Mouse (Mus musculus) hindbrain, embryonic 16.5 days (tissue): ENCODE results near the gene Pex11a. TPM values are rescaled to one million over a fixed set of nuclear protein-coding genes. Genes with fewer than 3 reads are reported as not detected.

Source experiments
- ATAC-seq: fragments of 200-750 bp; cut with Nextera tagmentation; 2 replicates; pipeline ENCODE4 v1.8.0; 2017; ENCODE audit warnings: moderate TSS enrichment, moderate library complexity
- H3K27ac ChIP-seq: fragments of 300-500 bp; sonication (generic); 2 replicates; pipeline ENCODE4 v1.5.1; 2014; ENCODE audit warnings: low read depth, mild to moderate bottlenecking, control low read depth, low read length, moderate library complexity
- H3K27me3 ChIP-seq: fragments of 300-500 bp; sonication (generic); replicated peaks from 2 replicates; pipeline ENCODE4 v1.6.1; 2014; ENCODE audit warnings: low read length; ENCODE audit not compliant: control insufficient read depth, insufficient read depth
- H3K36me3 ChIP-seq: fragments of 300-500 bp; sonication (generic); 2 replicates; pipeline ENCODE4 v1.6.1; 2014; ENCODE audit warnings: mild to moderate bottlenecking, low read length, moderate library complexity, mixed read lengths; ENCODE audit not compliant: control insufficient read depth, insufficient read depth
- H3K4me1 ChIP-seq: fragments of 300-500 bp; sonication (generic); 2 replicates; pipeline ENCODE4 v1.6.1; 2014; ENCODE audit warnings: low read depth, low read length; ENCODE audit not compliant: control insufficient read depth, insufficient read depth
- H3K4me2 ChIP-seq: fragments of 300-500 bp; sonication (generic); 2 replicates; pipeline ENCODE4 v1.6.1; 2014; ENCODE audit warnings: mild to moderate bottlenecking, low read length, control low read depth, moderate library complexity
- H3K4me3 ChIP-seq: fragments of 300-500 bp; sonication (generic); 2 replicates; pipeline ENCODE4 v1.5.1; 2014; ENCODE audit warnings: mild to moderate bottlenecking, low read length, control low read depth, moderate library complexity
- H3K9ac ChIP-seq: fragments of 300-500 bp; sonication (generic); 2 replicates; pipeline ENCODE4 v1.6.1; 2014; ENCODE audit warnings: low read depth, mild to moderate bottlenecking, control low read depth, low read length, moderate library complexity
- H3K9me3 ChIP-seq: fragments of 300-500 bp; sonication (generic); 2 replicates; pipeline ENCODE4 v1.6.1; 2014; ENCODE audit warnings: mild to moderate bottlenecking, low read length, moderate library complexity; ENCODE audit not compliant: control insufficient read depth
- WGBS: fragments of 180-500 bp; shearing (Covaris S2); extraction: QIAGEN DNeasy Blood & Tissue Kit; methylation state at CpG from one replicate; pipeline ENCODE4 v1.1.7; 2014; 5-methylcytosine and 5-hydroxymethylcytosine counted together
- polyA plus RNA-seq: library from polyadenylated mRNA; unstranded; fragments of >200 nt; fragmentation: Nextera tagmentation; extraction: Ambion mirVana; gene quantifications from 2 replicates; pipeline ENCODE4 v1.2.1, GENCODE M21; 2015

Gene Pex11a
- polyA plus RNA-seq, 1 experiment from 2014 or later: 13.2 TPM

GRCm38 (mm10) chr7:79696495-79696894 lies 46.4 kb downstream of the Pex11a start:
- no peak overlapping the region for H3K9ac ChIP-seq
- no peak overlapping the region for H3K4me2 ChIP-seq
- peaks cover 3% of the 10 kb centered on the region; the same call in 1 of the 2 replicates for H3K36me3 ChIP-seq
- no peak overlapping the region for H3K4me3 ChIP-seq
- no peak for ATAC-seq
- H3K9me3 ChIP-seq: no peaks in the 10 kb centered on the region
- H3K4me1 ChIP-seq: no peaks in the 10 kb centered on the region
- H3K27me3 ChIP-seq: no peaks in the 10 kb centered on the region
- 88% methylated on average over 8 of the region's 8 CpGs for WGBS
- H3K27ac ChIP-seq: no peak overlapping the region

Other genes with a start within 250 kb of the Pex11a start
- 5.5 and 5.7 TPM in 2 replicates for gene Rhcg, start 125.5 kb downstream of the Pex11a start, polyA plus RNA-seq
- 1.8 and 2.1 TPM in 2 replicates for gene Ticrr, start 82.9 kb downstream of the Pex11a start, polyA plus RNA-seq
- 1.6 and 1.7 TPM in 2 replicates for gene Kif7, start 27.4 kb downstream of the Pex11a start, polyA plus RNA-seq
- gene Plin1, start 10.2 kb downstream of the Pex11a start, polyA plus RNA-seq: 0.19 and 0.46 TPM in 2 replicates
- 0.51 and 0.52 TPM in 2 replicates for gene Wdr93, start within 50 bp of the Pex11a start, polyA plus RNA-seq
- gene Mesp1, start 50.7 kb upstream of the Pex11a start, polyA plus RNA-seq: 0.29 and 0.44 TPM in 2 replicates
- 1.5 and 1.7 TPM in 2 replicates for gene Mesp2, start 67.6 kb upstream of the Pex11a start, polyA plus RNA-seq
- 4.3 and 5.2 TPM in 2 replicates for gene Anpep, start 117.9 kb upstream of the Pex11a start, polyA plus RNA-seq
- gene Ap3s2, start 177.5 kb upstream of the Pex11a start, polyA plus RNA-seq: 37.9 and 48.2 TPM in 2 replicates
- gene Arpin, start 192.2 kb upstream of the Pex11a start, polyA plus RNA-seq: 19.6 and 21.0 TPM in 2 replicates